8 mouse cellular contexts compared by ENCODE assay signal in the genomic region with DNA sequence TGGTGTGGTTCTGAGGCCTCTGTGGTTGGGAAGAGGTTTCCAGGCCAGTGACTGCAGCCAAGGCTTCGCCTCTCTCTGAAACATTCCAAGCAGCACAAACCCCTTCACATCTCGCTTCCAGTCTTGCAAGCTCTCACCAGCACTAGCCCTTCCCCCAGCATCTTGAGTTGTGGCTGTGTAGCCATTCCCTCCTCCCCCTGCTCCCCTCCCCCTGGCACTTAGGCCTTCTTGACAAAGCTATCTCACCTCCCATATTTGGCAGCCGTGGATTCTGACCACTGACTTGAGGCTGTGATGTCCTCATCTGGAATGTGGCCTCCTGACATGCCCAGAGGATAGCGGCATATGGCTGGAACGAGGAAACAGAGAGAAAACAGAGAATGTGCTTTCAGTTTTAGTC. TPM values are rescaled to one million over a fixed set of nuclear protein-coding genes. Genes with fewer than 3 reads are reported as not detected.
DNase-seq lines count a peak whose midpoint lies in the region; ATAC-seq and TF ChIP-seq lines count a peak whose summit lies in the region.

No protein-coding gene starts in this region.

- H3K4me3 ChIP-seq in embryonic facial prominence, embryonic 11.5 days (ENCODE audit: low read depth, low read length), result no peak overlapping the region
- no peak overlapping the region for H3K4me3 ChIP-seq in heart, postnatal 0 days (ENCODE audit: low read depth, low read length)
- no peak overlapping the region for H3K4me3 ChIP-seq in lung, adult 2 months (replicated peaks; ENCODE audit: extremely low read depth, low read depth, low read length)
- H3K4me3 ChIP-seq in hindbrain, embryonic 10.5 days, result no peak overlapping the region
- no peak overlapping the region for H3K4me3 ChIP-seq in midbrain, embryonic 16.5 days (ENCODE audit: low read depth, low read length)
- no peak overlapping the region for H3K4me3 ChIP-seq in forebrain, embryonic 16.5 days (replicated peaks; ENCODE audit: low read length)

- 46% methylated on average over 5 of the region's 5 CpGs for WGBS in embryonic facial prominence, embryonic 11.5 days
- 23% methylated on average over 5 of the region's 5 CpGs for WGBS in heart, postnatal 0 days
- WGBS in lung, adult 2 months, result 32% methylated on average over 5 of the region's 5 CpGs
- 71% methylated on average over 5 of the region's 5 CpGs for WGBS in hindbrain, embryonic 10.5 days
- 85% methylated on average over 5 of the region's 5 CpGs for WGBS in midbrain, embryonic 16.5 days
- 83% methylated on average over 5 of the region's 5 CpGs for WGBS in forebrain, embryonic 16.5 days

- H3K4me2 ChIP-seq in embryonic facial prominence, embryonic 11.5 days (ENCODE audit: low read depth, low read length), result no peak overlapping the region
- H3K4me2 ChIP-seq in heart, postnatal 0 days (ENCODE audit: low read depth, low read length), result peak overlapping the region; percentile 7; the same call in 1 of the 2 replicates
- H3K4me2 ChIP-seq in midbrain, embryonic 16.5 days (ENCODE audit: low read length), result no peak overlapping the region
- no peak overlapping the region for H3K4me2 ChIP-seq in forebrain, embryonic 16.5 days (ENCODE audit: low read length)

- H3K27me3 ChIP-seq in embryonic facial prominence, embryonic 11.5 days (ENCODE audit: control insufficient read depth, insufficient read depth, low read length), result no peaks in the 10 kb centered on the region
- no peaks in the 10 kb centered on the region for H3K27me3 ChIP-seq in heart, postnatal 0 days (ENCODE audit: control insufficient read depth, insufficient read depth, low read length)
- no peaks in the 10 kb centered on the region for H3K27me3 ChIP-seq in hindbrain, embryonic 10.5 days (ENCODE audit: insufficient read depth, poor library complexity, severe bottlenecking)
- no peaks in the 10 kb centered on the region for H3K27me3 ChIP-seq in midbrain, embryonic 16.5 days (ENCODE audit: control insufficient read depth, insufficient read depth, low read depth, low read length)
- no peaks in the 10 kb centered on the region for H3K27me3 ChIP-seq in forebrain, embryonic 16.5 days (replicated peaks; ENCODE audit: control insufficient read depth, insufficient read depth, low read length)

- no peak for TF ChIP-seq CTCF in heart, postnatal 0 days (IDR thresholded peaks at IDR 0.05; ENCODE audit: low read depth)
- TF ChIP-seq CTCF in lung, adult 2 months (IDR thresholded peaks at IDR 0.05; ENCODE audit: insufficient read depth, low read length), result no peak

- DNase-seq in Muller cell, postnatal 12 days (ENCODE audit: inconsistent ontology term), result peak; percentile 79
- DNase-seq in embryonic facial prominence, embryonic 11.5 days (ENCODE audit: low spot score), result peak; percentile 2
- DNase-seq in heart, postnatal 0 days (ENCODE audit: low spot score), result no peak
- DNase-seq in lung, adult 2 months, result peak; percentile 28
- no peak for DNase-seq in hindbrain, embryonic 10.5 days (ENCODE audit: low spot score)
- DNase-seq in adrenal gland, postnatal 14 days, result no peak

- H3K9me3 ChIP-seq in embryonic facial prominence, embryonic 11.5 days (replicated peaks; ENCODE audit: control insufficient read depth, low read length), result no peaks in the 10 kb centered on the region
- no peaks in the 10 kb centered on the region for H3K9me3 ChIP-seq in heart, postnatal 0 days (replicated peaks; ENCODE audit: control insufficient read depth, low read length)
- H3K9me3 ChIP-seq in hindbrain, embryonic 10.5 days, result no peaks in the 10 kb centered on the region
- H3K9me3 ChIP-seq in midbrain, embryonic 16.5 days (replicated peaks; ENCODE audit: control insufficient read depth, low read length, poor library complexity, severe bottlenecking), result no peaks in the 10 kb centered on the region
- H3K9me3 ChIP-seq in forebrain, embryonic 16.5 days (ENCODE audit: control insufficient read depth, low read length), result no peaks in the 10 kb centered on the region

- no peak for TF ChIP-seq POLR2A in lung, adult 2 months (IDR thresholded peaks at IDR 0.05; ENCODE audit: borderline replicate concordance, extremely low read depth, low read depth, low read length)

- H3K27ac ChIP-seq in embryonic facial prominence, embryonic 11.5 days (replicated peaks; ENCODE audit: low read depth, low read length), result no peak overlapping the region
- no peak overlapping the region for H3K27ac ChIP-seq in heart, postnatal 0 days (ENCODE audit: low read depth)
- H3K27ac ChIP-seq in hindbrain, embryonic 10.5 days, result no peak overlapping the region
- H3K27ac ChIP-seq in midbrain, embryonic 16.5 days (ENCODE audit: low read length), result no peak overlapping the region
- H3K27ac ChIP-seq in forebrain, embryonic 16.5 days (ENCODE audit: low read length), result no peak overlapping the region

- no peaks in the 10 kb centered on the region for H3K36me3 ChIP-seq in embryonic facial prominence, embryonic 11.5 days (replicated peaks; ENCODE audit: control insufficient read depth, insufficient read depth, low read depth, low read length)
- no peaks in the 10 kb centered on the region for H3K36me3 ChIP-seq in heart, postnatal 0 days (replicated peaks; ENCODE audit: control insufficient read depth, insufficient read depth, low read length)
- H3K36me3 ChIP-seq in hindbrain, embryonic 10.5 days, result no peaks in the 10 kb centered on the region
- no peaks in the 10 kb centered on the region for H3K36me3 ChIP-seq in midbrain, embryonic 16.5 days (ENCODE audit: control insufficient read depth, insufficient read depth, low read length)
- no peaks in the 10 kb centered on the region for H3K36me3 ChIP-seq in forebrain, embryonic 16.5 days (ENCODE audit: control insufficient read depth, insufficient read depth)

- no peaks in the 10 kb centered on the region for H3K4me1 ChIP-seq in embryonic facial prominence, embryonic 11.5 days (ENCODE audit: control insufficient read depth, insufficient read depth, low read length)
- H3K4me1 ChIP-seq in heart, postnatal 0 days (ENCODE audit: control insufficient read depth, insufficient read depth), result peaks cover 11% of the 10 kb centered on the region
- peaks cover 3% of the 10 kb centered on the region; the same call in 1 of the 2 replicates for H3K4me1 ChIP-seq in lung, adult 2 months (ENCODE audit: control insufficient read depth, insufficient read depth, low read length)
- no peaks in the 10 kb centered on the region for H3K4me1 ChIP-seq in hindbrain, embryonic 10.5 days (replicated peaks)
- no peaks in the 10 kb centered on the region for H3K4me1 ChIP-seq in midbrain, embryonic 16.5 days (ENCODE audit: control insufficient read depth, insufficient read depth, low read length)
- H3K4me1 ChIP-seq in forebrain, embryonic 16.5 days (replicated peaks; ENCODE audit: control insufficient read depth, insufficient read depth, low read length), result no peaks in the 10 kb centered on the region

- no peak overlapping the region for H3K9ac ChIP-seq in embryonic facial prominence, embryonic 11.5 days (replicated peaks; ENCODE audit: low read length)
- H3K9ac ChIP-seq in heart, postnatal 0 days (replicated peaks; ENCODE audit: low read depth, low read length), result no peak overlapping the region
- H3K9ac ChIP-seq in midbrain, embryonic 16.5 days (ENCODE audit: low read depth, low read length), result no peak overlapping the region
- no peak overlapping the region for H3K9ac ChIP-seq in forebrain, embryonic 16.5 days (replicated peaks; ENCODE audit: low read depth, low read length)

- no peak for ATAC-seq in embryonic facial prominence, embryonic 11.5 days (replicated peaks; ENCODE audit: insufficient number of reproducible peaks, low FRiP score, low TSS enrichment, low read depth)
- ATAC-seq in heart, postnatal 0 days (ENCODE audit: insufficient read depth, low read depth), result peak; percentile 58
- no peak for ATAC-seq in midbrain, embryonic 16.5 days
- ATAC-seq in forebrain, embryonic 16.5 days, result no peak

- TF ChIP-seq EP300 in heart, postnatal 0 days (IDR thresholded peaks at IDR 0.05; ENCODE audit: low read depth), result no peak

RNA-seq across cellular contexts. Expression of a gene that starts 37.5 kb away (rescaled TPM):
- 15.7 and 16.1 TPM in 2 replicates for polyA plus RNA-seq in embryonic facial prominence, embryonic 11.5 days (2014; fragmentation: Nextera tagmentation; extraction: Ambion mirVana)
- total RNA-seq in heart, postnatal 0 days (2014; rRNA removed; ENCODE audit: low replicate concordance), result 45.6 and 62.4 TPM in 2 replicates
- polyA plus RNA-seq in heart, postnatal 0 days (2015; fragmentation: Nextera tagmentation; extraction: Ambion mirVana), result 36.9 and 39.4 TPM in 2 replicates
- 5.0 and 8.8 TPM in 2 replicates for polyA plus RNA-seq in lung, adult 2 months (2012; rRNA removed)
- 24.4 and 28.5 TPM in 2 replicates for polyA plus RNA-seq in hindbrain, embryonic 10.5 days (2016; fragmentation: Nextera tagmentation; extraction: Ambion mirVana)
- 24.7 and 26.6 TPM in 2 replicates for polyA plus RNA-seq in midbrain, embryonic 16.5 days (2015; fragmentation: Nextera tagmentation; extraction: Ambion mirVana)
- polyA plus RNA-seq in forebrain, embryonic 16.5 days (2015; fragmentation: Nextera tagmentation; extraction: Ambion mirVana), result 18.1 and 19.5 TPM in 2 replicates
- total RNA-seq in adrenal gland, postnatal 14 days (2021), result 16.2 and 27.8 TPM in 2 replicates

Comparison
In these comparisons a context has a peak if more than half of its experiments do, and no peak if none do; other contexts are left out.
1. DNase-seq: peak in Muller cell, postnatal 12 days (single experiment), embryonic facial prominence, embryonic 11.5 days (single experiment) and lung, adult 2 months (single experiment); none in heart, postnatal 0 days (single experiment), hindbrain, embryonic 10.5 days (single experiment) and adrenal gland, postnatal 14 days (single experiment).